Mouse (Mus musculus) adrenal gland, adult 2 months (tissue): Measurements from ENCODE around the gene Fars2. TPM values are rescaled to one million over a fixed set of nuclear protein-coding genes. Genes with fewer than 3 reads are reported as not detected.
A peak's percentile ranks its signal among the peaks of the same experiment; 100 is the strongest.

ENCODE experiments used
- DNase-seq: peaks from one replicate; pipeline ENCODE4 v3.0.0; 2021
- polyA plus RNA-seq: library from polyadenylated mRNA; depleted of rRNA; stranded (reverse); fragments of >200 nt; gene quantifications from 2 replicates; pipeline ENCODE4 v1.2.3, GENCODE M21; 2012; rRNA removed
- total RNA-seq, 2 experiments: library from RNA; stranded (reverse); gene quantifications; 2 replicates each; pipeline ENCODE4 v1.2.3; 2021

Gene Fars2
- total and polyA plus RNA-seq, 3 experiments, result 73.5 to 121 (median 87.8) TPM

- no peak for DNase-seq
Measured at GRCm38 (mm10) chr13:36732891-36733490, 615.8 kb downstream of the Fars2 start.

- DNase-seq, result no peak
Measured at GRCm38 (mm10) chr13:36733566-36733965, 616.4 kb downstream of the Fars2 start.

- no peak for DNase-seq
Measured at GRCm38 (mm10) chr13:36733989-36734690, 616.9 kb downstream of the Fars2 start.

- peak; percentile 29 for DNase-seq
Measured at GRCm38 (mm10) chr13:36734731-36735571, 617.7 kb downstream of the Fars2 start, which contains the start of gene Nrn1. Gene Nrn1 (minus strand): TSS chr13:36735131.

GRCm38 (mm10) chr13:36735901-36736618, 618.8 kb downstream of the Fars2 start:
- peak; percentile 49 for DNase-seq

- no peak for DNase-seq
Measured at GRCm38 (mm10) chr13:36736619-36736996, 619.4 kb downstream of the Fars2 start.

- no peak for DNase-seq
Measured at GRCm38 (mm10) chr13:36750056-36750455, 632.8 kb downstream of the Fars2 start.

- DNase-seq, result no peak
Measured at GRCm38 (mm10) chr13:36751861-36752260, 634.6 kb downstream of the Fars2 start.

- DNase-seq, result no peak
Measured at GRCm38 (mm10) chr13:36766801-36767200, 649.6 kb downstream of the Fars2 start.

Other genes starting within 250 kb of the Fars2 start
- gene Rpp40, start 211.1 kb upstream of the Fars2 start, total RNA-seq, result 10 to 100 TPM; 17.9 to 18.3 TPM
- gene Rpp40, start 211.1 kb upstream of the Fars2 start, polyA plus RNA-seq, result 3.9 and 4.2 TPM in 2 replicates
- gene Ppp1r3g, start 158.6 kb upstream of the Fars2 start, total RNA-seq, result 1 to 10 TPM in 1 of 2 experiments, under 1 TPM in 1; 0.58 to 2.1 TPM
- 0.10 and 0.27 TPM in 2 replicates for gene Ppp1r3g, start 158.6 kb upstream of the Fars2 start, polyA plus RNA-seq
- gene Lyrm4, start 114 bp downstream of the Fars2 start, total RNA-seq, result 10 to 100 TPM; 21.0 to 27.3 TPM
- gene Lyrm4, start 114 bp downstream of the Fars2 start, polyA plus RNA-seq, result 12.2 and 13.3 TPM in 2 replicates